Mouse (Mus musculus) spleen, adult 2 months (tissue): ENCODE measurements at regions not wholly inside any gene's neighbourhood (a gene's known extent, or its start where the extent isn't known, plus 50 kb on each side); places are given as distances from the start of the nearest gene placed in this dataset.

ENCODE experiments used
- CTCF ChIP-seq: fragments of 200-500 bp; IDR thresholded peaks from 2 replicates; pipeline ENCODE4 v1.5.1; 2011; ENCODE audit warnings: mild to moderate bottlenecking, inconsistent platforms; ENCODE audit not compliant: insufficient read depth, insufficient read length, insufficient replicate concordance; ENCODE audit errors: extremely low read depth
- POLR2A ChIP-seq: fragments of 200-500 bp; IDR thresholded peaks from 2 replicates; pipeline ENCODE4 v1.6.1; 2011; ENCODE audit warnings: low read depth, low read length, inconsistent platforms

- TF ChIP-seq CTCF (no peak), POLR2A (no peak)
These were observed 179.8 kb upstream of the Prep start for GRCm38 (mm10) chr10:44887081-44887683.
